Mouse (Mus musculus): ENCODE results near the gene Hnf1b.

DNA sequence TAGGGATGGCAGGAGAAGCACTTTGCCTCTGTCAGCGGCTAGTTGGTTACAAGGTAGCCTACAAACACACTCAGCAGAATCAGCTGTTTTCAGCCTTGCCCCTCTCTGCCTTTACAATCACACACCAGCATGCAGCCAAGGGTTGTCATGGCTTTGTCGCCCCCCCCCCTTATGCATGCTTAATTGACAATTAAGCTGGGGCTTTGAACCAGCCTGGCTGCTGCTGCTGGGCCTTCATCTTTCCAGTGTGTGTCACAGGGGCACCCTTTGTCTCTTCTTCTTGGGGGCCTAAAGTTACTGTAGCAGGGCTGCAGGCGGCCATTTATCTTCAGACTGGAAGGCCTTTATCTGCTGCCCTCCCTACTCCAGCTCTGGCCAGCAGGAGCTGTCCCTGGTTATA, 17.7 kb downstream of the Hnf1b start:
- TF ChIP-seq CTCF (conservative IDR thresholded peaks at IDR 0.05; ENCODE audit: insufficient read depth, insufficient read length, low read depth, low read length) (no peak), POLR2A (IDR thresholded peaks at IDR 0.05; ENCODE audit: low read depth, low read length) (no peak)
